Mouse (Mus musculus) spleen, adult 2 months (tissue): ENCODE measurements around the gene Cfap221. TPM values are rescaled to one million over a fixed set of nuclear protein-coding genes. Genes with fewer than 3 reads are reported as not detected.
A peak's percentile ranks its signal among the peaks of the same experiment; 100 is the strongest.

ENCODE experiments used
- DNase-seq, 2 experiments: peaks; one replicate each; pipeline versions ENCODE4 v3.0.0 to v3.0.0-alpha.2; 2012 to 2021; ENCODE audit warnings: low spot score in 2 of 2, low read depth in 1 of 2
- H3K27ac ChIP-seq: fragments of 200-500 bp; 2 replicates; pipeline ENCODE4 v1.5.1; 2012; ENCODE audit warnings: low read length, inconsistent platforms; ENCODE audit not compliant: insufficient read depth
- H3K27me3 ChIP-seq: fragments of 200-500 bp; 2 replicates; pipeline ENCODE4 v1.6.1; 2012; ENCODE audit warnings: mild to moderate bottlenecking, moderate library complexity, low read length, inconsistent platforms; ENCODE audit not compliant: control insufficient read depth, insufficient read depth
- H3K36me3 ChIP-seq: fragments of 200-500 bp; 2 replicates; pipeline ENCODE4 v1.6.1; 2012; ENCODE audit warnings: mild to moderate bottlenecking, low read length, inconsistent platforms; ENCODE audit not compliant: control insufficient read depth, insufficient read depth
- H3K4me1 ChIP-seq: fragments of 200-500 bp; 2 replicates; pipeline ENCODE4 v1.6.1; 2011; ENCODE audit warnings: inconsistent platforms; ENCODE audit not compliant: control insufficient read depth, insufficient read depth, insufficient read length
- H3K4me3 ChIP-seq: fragments of 200-500 bp; 2 replicates; pipeline ENCODE4 v1.5.1; 2011; ENCODE audit warnings: mild to moderate bottlenecking, inconsistent platforms; ENCODE audit not compliant: insufficient read depth, insufficient read length; ENCODE audit errors: extremely low read depth
- CTCF ChIP-seq: fragments of 200-500 bp; IDR thresholded peaks from 2 replicates; pipeline ENCODE4 v1.5.1; 2011; ENCODE audit warnings: mild to moderate bottlenecking, inconsistent platforms; ENCODE audit not compliant: insufficient read depth, insufficient read length, insufficient replicate concordance; ENCODE audit errors: extremely low read depth
- POLR2A ChIP-seq: fragments of 200-500 bp; IDR thresholded peaks from 2 replicates; pipeline ENCODE4 v1.6.1; 2011; ENCODE audit warnings: low read depth, low read length, inconsistent platforms
- WGBS: fragments of 180-500 bp; shearing (Covaris S2); methylation state at CpG from one replicate; pipeline ENCODE4 v1.1.7; 2018; 5-methylcytosine and 5-hydroxymethylcytosine counted together
- polyA plus RNA-seq: library from polyadenylated mRNA; depleted of rRNA; stranded (reverse); fragments of >200 nt; gene quantifications from 2 replicates; pipeline ENCODE4 v1.2.3, GENCODE M21; 2012

The Cfap221 gene
- polyA plus RNA-seq, 1 experiment = not detected

GRCm38 (mm10) chr1:119936861-119937260 is 60.2 kb downstream of the Cfap221 start:
- Histone ChIP-seq H3K36me3 (no peaks in the 10 kb centered on the region), H3K27me3 (no peaks in the 10 kb centered on the region), H3K27ac (no peak overlapping the region), H3K4me3 (no peak overlapping the region), H3K4me1 (no peaks in the 10 kb centered on the region)
- no peak for DNase-seq
- 67% methylated on average over 7 of the region's 7 CpGs for WGBS
- no peak for TF ChIP-seq CTCF
- no peak for TF ChIP-seq POLR2A

- Histone ChIP-seq H3K36me3 (no peaks in the 10 kb centered on the region), H3K27ac (no peak overlapping the region), H3K4me3 (no peak overlapping the region), H3K27me3 (no peaks in the 10 kb centered on the region), H3K4me1 (no peaks in the 10 kb centered on the region)
- no peak for DNase-seq
- TF ChIP-seq POLR2A = no peak
- TF ChIP-seq CTCF = no peak
- WGBS = 89% methylated on average over 4 of the region's 4 CpGs
These were observed 65.4 kb downstream of the Cfap221 start for GRCm38 (mm10) chr1:119931421-119932150.

- H3K4me3 ChIP-seq = no peak overlapping the region
- 33% methylated on average over 1 of the region's 1 CpGs for WGBS
- H3K36me3 ChIP-seq = no peaks in the 10 kb centered on the region
- H3K27ac ChIP-seq = no peak overlapping the region
- H3K4me1 ChIP-seq = no peaks in the 10 kb centered on the region
- no peak for DNase-seq
- H3K27me3 ChIP-seq = no peaks in the 10 kb centered on the region
- TF ChIP-seq CTCF (no peak), POLR2A (no peak)
These were observed 67.3 kb downstream of the Cfap221 start for GRCm38 (mm10) chr1:119929715-119930114.

- no peaks in the 10 kb centered on the region for H3K4me1 ChIP-seq
- TF ChIP-seq POLR2A = no peak
- TF ChIP-seq CTCF = no peak
- DNase-seq = peak in 1 of 2 experiments; percentile 16
- no peak overlapping the region for H3K27ac ChIP-seq
- H3K36me3 ChIP-seq = no peaks in the 10 kb centered on the region
- H3K4me3 ChIP-seq = no peak overlapping the region
- no peaks in the 10 kb centered on the region for H3K27me3 ChIP-seq
- 63% methylated on average over 4 of the region's 4 CpGs for WGBS
These were observed 77.7 kb downstream of the Cfap221 start for GRCm38 (mm10) chr1:119919299-119919698.

- H3K36me3 ChIP-seq = no peaks in the 10 kb centered on the region
- H3K4me1 ChIP-seq = no peaks in the 10 kb centered on the region
- H3K4me3 ChIP-seq = no peak overlapping the region
- H3K27ac ChIP-seq = no peak overlapping the region
- 85% methylated on average over 5 of the region's 5 CpGs for WGBS
- TF ChIP-seq POLR2A = no peak
- no peak for TF ChIP-seq CTCF
- DNase-seq = no peak
- no peaks in the 10 kb centered on the region for H3K27me3 ChIP-seq
These were observed 80.1 kb downstream of the Cfap221 start for GRCm38 (mm10) chr1:119916823-119917371.

GRCm38 (mm10) chr1:119912953-119913814 is 83.8 kb downstream of the Cfap221 start, which contains the start of gene Tmem177:
TSS of gene Tmem177 (minus strand) at chr1:119913208.
- Histone ChIP-seq H3K27me3 (no peaks in the 10 kb centered on the region), H3K4me3 (peak within 1 kb of the TSS; percentile 76), H3K36me3 (no peaks in the 10 kb centered on the region), H3K4me1 (no peaks in the 10 kb centered on the region), H3K27ac (no peak within 1 kb of the TSS)
- WGBS = 11% methylated on average over 42 of the region's 42 CpGs
- DNase-seq = peak; percentile 77 to 96
- TF ChIP-seq POLR2A = peak; percentile 69
- TF ChIP-seq CTCF = no peak
